Mouse (Mus musculus): ENCODE data around the gene Cldn5.

DNA sequence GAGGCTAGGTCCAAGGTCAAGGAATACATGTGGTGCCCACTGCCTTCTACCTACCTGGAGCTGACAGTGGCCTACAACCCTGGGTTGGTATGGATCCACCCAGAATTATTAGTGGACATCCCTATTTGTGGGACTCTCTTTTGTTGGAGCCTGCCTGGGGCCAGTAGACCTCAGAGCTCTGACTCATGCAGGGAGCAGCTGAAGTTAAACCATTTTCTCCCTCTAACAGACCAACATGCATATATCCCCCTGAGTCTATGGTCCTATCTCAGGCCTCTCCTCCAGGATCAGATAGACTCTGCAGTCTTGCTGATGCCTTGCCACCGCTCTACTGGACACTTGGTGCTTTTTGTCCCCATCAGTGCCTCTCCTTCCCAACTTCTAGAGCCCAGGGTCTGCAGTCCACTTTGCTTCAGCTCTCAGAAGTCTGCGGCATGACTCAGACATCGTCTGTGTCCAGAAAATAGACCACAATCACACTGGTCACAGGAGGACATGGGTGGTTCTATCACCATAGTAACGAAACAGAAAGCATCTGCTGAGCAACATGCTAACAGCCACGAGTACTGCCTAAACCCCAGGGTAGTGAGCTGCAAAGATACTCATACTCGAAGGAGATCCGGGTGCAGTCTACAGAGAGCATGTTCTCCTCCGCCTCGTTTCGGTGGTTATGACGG is 18.7 kb downstream of the Cldn5 start:
- TF ChIP-seq CTCF (IDR thresholded peaks at IDR 0.05; ENCODE audit: borderline replicate concordance, control insufficient read depth, extremely low read depth, insufficient read depth, low read length, poor library complexity) (no peak), POLR2A (IDR thresholded peaks at IDR 0.05; ENCODE audit: control insufficient read depth, extremely low read depth, insufficient read depth, low read length, poor library complexity) (no peak)
